Mouse (Mus musculus): Measurements from ENCODE around the gene Slc38a6.

Gene Slc38a6

DNA sequence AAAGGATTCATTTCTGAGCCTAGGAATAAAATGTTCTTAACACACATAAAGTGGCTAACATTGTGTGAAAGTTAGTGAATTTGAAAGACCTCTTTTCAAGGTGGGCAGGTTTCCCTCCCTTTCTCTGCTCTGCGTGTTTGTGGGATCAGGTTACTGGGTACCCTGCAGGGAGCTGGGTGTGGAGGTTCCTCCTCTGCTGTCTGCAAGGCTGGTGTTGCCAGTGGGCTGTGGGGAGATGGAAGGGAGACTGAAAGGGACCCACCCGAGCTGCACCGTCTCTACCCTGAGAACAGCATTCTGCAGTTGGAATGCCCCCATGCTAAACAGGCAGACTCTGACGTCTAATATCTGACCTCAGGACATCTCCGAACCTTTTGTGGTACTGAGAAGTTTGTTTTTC is 70.7 kb downstream of the Slc38a6 start:
- DNase-seq (ENCODE audit: low spot score), result no peak

DNA sequence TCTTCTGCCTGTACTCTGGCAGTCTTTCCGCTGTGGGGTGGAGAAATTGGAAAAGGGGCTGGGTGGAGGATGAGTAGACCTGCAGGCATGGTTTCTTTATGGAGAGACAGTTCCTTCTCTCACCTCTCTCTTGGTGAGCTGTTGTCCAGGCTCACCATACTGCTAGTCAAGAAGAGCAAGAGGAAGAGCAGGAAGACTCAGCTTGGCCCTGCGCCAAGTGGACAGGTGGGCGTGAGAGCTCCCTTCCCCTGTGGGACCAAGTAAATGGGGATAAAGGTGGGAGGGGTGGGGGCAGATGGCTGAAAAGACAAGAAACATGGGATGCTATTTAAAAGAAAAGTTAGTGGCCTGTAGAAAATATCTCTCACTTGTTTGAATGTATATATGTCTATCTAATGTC is 71.2 kb downstream of the Slc38a6 start:
- DNase-seq (ENCODE audit: low spot score), result no peak

DNA sequence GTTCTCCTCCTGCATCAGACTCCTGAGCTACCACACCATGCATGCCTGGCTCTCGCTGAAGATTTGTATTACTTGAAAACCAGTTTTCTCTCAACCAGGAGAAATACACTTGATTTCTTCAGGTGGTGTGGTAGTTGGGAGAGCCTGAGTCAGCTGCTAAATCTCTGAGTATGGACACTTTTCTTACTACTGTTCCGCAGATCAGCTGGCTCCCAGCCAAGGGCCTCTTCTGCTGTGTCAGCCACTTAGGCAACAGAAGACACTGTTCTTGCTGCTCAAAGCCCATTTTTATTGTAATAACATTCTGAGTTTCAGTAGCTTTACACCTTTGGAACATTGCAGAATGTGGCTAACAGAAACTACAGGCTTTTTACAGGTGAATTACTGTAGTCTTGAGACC is 72.1 kb downstream of the Slc38a6 start:
- no peak for DNase-seq (ENCODE audit: low spot score)

DNA sequence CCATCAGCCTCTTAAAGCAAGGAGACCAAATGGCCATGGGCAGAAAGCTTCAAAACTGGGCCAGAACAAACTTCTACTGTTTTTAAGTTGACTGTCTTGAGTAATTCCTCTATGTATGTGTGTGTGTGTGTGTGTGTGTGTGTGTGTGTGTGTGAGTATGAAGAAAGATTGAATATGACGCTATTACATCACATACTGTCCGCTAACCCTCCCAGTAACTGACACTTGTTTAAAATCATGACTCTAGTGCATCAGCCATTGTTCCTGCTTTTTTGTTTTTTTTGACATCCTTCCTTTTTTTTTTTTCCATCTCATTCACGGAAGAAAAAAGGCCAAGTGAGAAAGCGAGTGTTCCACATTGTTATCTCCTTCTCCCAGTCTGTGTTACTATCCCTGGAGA is 72.9 kb downstream of the Slc38a6 start:
- DNase-seq (ENCODE audit: low spot score), result no peak

DNA sequence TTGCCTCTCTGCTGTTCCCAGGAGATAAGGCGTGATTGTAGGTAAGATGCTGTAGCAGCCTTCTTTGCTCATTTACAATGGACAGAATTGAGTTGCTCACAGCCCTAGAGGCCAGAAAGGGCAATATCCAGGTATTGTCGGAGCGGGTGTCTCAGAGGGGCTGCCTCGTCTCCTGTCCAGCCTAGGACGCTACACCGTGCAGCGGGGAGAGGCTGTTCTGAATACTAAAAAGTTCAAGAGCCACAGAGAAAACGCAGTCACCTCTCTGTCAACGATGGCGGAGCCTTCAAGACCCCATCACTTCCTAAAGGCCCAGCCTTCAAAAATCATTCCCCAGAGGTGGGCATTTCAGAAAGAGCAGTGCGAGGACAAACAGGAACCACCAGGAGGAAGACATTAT is 74.6 kb downstream of the Slc38a6 start:
- no peak for DNase-seq (ENCODE audit: low spot score)

DNA sequence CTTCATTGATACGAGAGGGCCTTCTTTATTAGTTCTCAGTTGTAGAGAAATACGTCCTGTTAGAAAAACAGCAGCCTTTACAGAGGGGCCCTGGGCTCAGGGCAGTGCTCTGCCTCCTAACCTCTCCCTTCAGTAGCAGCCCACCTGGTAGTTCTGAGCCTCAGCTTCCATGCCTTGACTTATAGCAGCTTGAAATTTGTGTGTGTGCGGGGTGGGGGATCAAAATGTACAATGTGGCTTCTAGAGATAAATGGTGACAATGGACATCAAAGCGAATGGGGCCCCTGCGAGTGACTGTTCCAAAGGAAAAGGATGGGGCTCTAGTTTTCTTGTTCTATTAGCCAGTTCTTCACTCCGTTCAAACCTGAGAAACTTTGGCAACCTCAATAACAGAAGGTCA is 76.8 kb downstream of the Slc38a6 start:
- DNase-seq (ENCODE audit: low spot score), result no peak

DNA sequence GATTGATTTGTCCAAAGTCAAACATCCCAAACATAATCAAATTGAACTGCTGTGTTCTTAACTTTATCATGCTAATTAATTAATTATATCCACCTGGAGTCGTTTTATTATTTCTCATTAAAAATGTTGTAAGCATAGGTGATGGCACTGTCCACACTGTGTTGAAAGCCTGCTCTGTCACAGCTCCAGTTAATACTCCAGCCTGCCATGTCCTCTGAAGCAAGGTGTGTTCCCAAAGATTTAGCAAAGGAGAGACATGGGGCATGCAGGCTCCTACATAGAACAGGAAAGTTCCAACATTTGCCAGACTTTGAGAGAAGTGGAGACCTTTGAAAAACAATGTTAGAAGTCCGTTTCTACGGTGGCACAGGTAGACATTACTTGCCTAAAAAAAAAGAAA is 77.4 kb downstream of the Slc38a6 start:
- DNase-seq (ENCODE audit: low spot score), result no peak

DNA sequence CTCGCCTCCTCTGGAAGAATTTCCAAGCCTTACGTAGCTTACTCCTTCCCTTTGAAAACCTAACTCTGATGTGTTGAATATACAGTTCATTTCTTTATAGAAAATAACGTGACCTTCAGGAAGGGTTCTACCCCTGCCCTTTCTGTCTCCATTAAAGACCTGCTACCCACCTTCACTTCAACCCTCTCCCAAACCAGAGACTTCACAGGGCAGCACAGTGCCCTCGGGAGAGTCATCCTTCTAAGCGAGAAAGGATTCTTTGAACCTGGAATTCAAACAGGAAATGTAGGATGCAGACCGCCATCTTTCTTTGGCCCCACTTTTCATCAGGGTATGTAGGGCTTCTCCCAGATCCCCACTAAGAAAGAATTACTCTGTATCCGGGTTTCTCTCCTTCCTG is 80.0 kb downstream of the Slc38a6 start:
- no peak for DNase-seq (ENCODE audit: low spot score)

DNA sequence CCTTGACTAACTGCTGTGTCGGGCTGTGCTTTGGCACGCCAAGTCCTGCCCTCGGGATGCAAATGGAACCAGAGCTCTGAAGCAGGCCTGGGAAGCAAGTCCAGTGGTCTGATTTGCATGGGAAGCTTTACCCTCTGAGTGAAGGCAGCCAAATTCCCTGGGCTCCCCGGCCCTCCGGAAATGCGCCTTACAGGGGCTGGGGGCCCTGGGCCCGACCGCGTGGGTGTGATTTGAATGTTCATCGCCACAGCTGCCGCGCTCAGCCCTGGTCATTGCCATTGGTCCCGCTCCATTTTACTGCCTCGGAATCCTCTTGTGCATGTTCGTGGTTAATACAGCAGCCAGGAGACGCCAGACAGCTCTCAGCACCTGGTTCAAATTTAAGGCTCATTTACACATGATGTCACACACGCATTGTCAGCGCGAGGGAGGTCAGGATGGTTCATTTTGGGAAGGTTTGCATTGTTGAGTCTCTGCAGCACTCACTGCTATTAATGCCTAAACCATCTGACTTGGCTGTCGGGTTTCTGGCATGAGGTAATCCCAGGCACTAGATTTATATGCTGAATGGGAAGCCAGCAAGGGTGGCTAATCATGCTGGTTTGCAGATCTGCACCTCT is 81.0 kb downstream of the Slc38a6 start:
- DNase-seq (ENCODE audit: low spot score), result no peak

DNA sequence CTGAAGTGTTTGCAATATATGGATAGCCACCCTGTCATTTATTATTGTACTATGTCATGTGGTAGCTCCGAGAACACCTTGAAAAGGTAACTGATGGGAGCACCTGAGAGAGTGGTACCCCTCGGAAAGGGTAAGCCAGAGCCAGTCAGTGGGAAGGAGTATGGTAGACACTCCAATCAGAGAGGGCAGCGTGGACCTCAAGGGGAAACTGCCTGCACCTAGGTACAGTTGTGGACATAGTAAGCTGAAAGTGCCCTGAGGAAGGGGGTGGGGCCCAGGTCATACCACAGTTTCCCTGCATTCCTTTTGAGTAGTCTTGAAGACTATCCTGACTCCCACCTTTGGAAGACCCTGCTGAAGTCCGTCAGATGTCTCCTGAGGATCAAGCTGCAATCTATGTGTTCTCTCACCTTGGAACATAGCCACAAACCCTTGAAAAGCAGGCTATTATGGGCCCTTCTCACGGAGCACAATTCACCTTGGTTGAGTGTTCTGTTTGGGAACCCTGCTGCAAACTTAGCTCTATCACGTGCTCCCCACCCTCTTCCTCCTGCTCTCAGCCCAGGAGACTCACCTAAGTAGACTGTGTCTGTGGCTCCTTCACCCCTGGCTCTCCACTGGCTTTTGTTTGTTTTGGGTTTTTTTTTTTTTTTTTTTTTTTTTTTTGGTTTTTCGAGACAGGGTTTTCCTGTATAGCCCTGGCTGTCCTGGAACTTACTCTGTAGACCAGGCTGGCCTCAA is 82.5 kb downstream of the Slc38a6 start:
- no peak for DNase-seq (ENCODE audit: low spot score)

DNA sequence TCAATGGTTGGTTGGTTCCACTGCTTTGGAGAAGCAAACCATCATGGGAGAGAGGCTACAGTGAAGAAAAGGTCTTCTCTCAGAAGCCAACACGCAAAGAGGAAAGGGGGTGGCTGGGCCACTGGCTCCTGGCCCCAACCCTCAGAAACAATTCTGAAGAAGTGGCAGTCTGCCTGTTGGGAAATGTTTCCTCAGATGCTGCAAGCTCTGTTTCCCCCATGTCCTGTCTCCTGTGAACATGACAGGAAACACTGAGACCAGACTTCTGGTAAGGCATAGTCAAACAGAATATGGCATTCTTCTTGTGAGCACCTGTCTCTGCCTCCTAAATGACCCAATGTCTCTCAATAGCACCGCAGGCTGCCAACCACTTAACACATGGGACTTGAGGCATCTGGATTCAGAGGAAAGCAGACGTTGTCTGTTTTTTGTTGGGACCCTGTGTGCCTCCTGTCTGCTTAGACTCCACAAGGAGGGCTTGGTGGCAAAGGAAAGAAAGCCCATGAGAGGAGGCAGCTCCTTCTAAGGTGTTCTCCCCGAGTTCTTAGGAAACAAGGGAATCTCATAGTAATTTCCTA is 83.9 kb downstream of the Slc38a6 start:
- no peak for DNase-seq (ENCODE audit: low spot score)

DNA sequence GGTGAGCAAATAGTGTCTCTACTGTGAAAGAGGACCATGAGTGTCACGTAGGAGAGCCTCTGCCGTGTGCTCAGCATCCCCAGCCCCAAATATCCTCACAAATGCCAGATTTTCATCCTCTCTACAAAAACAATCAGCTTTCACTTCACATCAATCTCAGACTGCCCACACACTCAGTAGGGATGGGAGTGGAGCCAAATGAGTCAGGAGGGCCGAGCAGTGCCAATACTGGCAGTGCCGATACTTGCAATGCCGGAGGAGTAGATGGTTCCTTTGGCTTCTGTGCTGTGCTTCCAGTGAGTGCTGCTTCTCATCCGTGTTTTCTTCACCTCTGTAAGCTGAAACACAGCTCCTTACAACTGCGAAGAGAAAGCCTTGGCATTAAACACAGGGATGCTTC is 84.6 kb downstream of the Slc38a6 start:
- no peak for DNase-seq (ENCODE audit: low spot score)

DNA sequence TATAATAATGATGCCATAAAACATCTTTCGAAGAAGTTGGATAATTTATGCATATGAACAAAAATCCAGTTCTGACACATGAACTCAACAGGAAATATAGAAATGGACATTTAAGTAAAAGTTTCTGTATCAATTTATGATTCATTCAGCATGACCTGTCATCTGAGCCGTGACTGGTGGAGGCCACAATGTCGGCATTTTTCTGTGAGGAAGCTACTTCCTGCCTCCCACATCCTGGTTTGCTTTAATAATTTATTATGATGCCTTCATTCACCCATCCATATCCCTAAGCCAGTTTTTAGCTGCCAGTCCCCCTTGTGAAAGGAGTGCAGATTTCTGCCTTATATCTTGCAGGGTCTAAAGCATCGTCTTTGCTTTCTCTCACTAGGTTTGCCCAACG is 91.4 kb downstream of the Slc38a6 start:
- DNase-seq (ENCODE audit: low spot score), result no peak

DNA sequence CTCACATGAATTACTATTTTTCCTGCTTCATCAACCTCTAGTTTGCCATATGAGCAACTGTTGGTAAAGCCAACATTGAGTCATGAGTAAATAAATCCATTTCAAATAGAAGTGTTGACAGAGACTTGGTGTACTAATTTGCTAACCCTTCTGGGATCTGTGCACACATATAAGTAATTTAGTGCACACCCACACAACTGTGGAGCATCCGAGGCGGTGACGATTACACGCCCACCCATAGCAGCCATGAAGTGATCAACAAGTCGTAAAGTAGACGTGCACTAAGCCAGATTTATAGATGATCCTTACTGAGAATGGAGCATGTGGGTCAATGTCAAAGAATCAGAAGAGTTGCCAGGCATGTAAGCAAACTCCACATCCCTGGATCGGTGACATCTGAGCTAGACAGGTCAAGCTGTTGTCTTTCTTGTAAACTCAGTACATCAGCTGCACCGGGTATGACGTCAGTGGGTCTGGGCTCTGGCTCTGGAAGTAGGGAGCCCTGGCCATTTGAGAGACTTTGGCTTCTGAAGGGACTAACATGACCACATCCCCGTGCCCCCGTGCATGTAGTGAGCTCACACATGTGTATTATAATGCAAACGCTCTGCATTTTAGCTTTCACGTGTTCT is 92.3 kb downstream of the Slc38a6 start:
- no peak for DNase-seq (ENCODE audit: low spot score)

DNA sequence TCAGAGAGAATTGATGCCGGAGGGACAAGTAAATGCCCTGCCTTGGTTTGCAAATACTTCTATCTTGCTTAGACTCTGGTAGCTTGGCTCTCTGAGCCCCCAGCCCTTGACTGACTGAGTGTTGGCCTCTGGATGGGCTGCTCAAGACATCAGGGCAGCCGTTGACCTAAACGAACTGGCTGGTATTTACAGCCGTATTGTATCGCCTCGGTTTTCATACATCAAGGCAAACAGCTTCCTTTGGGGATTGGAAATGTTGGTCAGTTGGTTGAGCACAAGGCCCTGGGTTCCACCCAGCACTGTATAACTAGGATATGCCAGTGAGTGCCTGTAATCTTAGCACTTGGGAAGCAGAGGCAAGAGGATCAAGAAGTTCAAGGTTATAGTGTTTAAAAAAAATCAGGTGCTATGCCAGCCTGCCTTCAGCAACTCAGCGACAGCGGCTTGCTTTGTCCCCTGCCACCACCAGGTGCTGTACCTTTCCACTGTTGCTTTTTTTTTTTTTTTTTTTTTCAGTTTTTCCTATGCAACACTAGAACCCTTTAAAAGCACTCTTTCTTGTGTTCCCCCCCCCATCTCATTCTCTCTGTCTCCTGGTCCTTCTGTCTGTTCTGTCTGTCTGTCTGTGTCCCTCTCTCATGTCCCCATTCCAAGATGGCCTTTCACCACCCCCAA is 94.2 kb downstream of the Slc38a6 start:
- no peak for DNase-seq (ENCODE audit: low spot score)

DNA sequence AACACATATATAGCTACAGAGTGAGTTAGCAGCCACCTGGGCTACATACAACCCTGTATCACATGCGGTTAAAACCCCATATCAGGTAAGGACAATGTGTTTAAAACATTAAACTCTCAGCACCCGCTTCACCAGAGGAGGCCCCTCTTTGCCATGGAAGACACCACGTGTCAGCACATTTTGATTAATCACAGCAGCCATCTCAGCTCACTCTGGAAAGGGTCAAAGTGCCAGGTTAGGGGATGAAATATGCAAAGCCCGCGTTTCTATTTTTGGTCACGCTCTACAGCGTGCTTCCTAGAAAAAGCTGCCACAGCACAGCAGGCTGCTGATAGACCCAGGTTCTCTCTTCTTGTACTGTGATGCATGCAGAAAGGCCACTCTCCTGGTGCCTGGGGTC is 94.9 kb downstream of the Slc38a6 start:
- DNase-seq (ENCODE audit: low spot score), result no peak

DNA sequence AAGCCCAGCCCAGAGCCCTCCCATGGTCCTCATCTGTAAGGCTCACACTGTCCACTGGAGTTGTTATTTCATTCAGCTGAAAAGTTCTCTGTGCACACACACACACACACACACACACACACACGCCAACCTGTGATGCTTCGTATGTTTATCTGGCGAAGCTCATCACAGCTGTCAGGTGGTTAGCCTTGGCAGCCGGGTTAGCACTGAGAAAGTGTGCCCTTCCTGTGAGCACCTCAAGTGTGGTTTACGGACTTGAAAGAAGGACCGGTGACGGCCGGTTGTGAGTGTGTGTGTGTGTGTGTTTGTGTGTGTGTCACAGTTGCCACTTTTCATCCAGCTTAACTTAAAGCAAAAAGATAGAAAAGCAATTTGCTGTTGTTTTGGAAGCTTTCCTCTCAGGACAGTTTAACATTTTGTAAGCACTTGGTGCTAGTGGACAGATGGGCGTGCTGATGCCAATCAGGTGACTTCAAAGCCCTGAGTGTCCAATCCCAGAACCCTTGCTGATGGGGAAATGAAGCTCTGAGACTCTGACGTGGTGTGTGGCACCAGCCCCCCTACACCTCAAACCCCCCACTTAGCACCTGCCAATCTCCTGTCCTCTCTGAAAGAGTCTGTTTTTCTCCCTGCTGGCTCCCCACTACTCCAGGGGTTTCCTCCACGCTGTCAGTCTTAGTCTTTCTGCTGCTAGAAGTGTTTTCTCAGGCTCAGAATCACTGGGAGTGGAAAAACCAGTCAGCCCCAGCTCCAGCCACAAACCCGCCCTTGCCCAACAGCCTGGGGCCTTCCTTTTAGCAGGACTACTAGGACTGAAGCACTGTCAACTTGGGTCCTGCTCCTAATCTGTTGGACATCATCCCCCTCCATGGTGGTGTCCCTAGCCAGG is 96.0 kb downstream of the Slc38a6 start:
- no peak for DNase-seq (ENCODE audit: low spot score)

DNA sequence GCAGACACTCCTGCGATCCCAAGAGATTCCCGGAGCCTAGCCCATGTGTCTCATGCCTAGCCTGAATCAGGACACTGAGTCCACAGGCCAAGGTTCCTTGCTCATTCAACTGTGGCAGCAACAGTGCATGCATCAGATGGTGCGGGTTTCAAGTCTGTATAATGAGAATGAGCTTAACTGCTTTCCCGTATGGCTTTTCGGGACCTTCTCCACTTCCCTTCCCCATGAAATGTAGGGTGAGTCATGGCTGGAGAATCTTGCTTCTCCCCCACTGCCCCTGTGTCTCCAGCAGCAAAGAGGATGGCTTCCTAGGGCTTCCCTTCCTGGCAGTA is 96.6 kb downstream of the Slc38a6 start:
- no peak for DNase-seq (ENCODE audit: low spot score)

DNA sequence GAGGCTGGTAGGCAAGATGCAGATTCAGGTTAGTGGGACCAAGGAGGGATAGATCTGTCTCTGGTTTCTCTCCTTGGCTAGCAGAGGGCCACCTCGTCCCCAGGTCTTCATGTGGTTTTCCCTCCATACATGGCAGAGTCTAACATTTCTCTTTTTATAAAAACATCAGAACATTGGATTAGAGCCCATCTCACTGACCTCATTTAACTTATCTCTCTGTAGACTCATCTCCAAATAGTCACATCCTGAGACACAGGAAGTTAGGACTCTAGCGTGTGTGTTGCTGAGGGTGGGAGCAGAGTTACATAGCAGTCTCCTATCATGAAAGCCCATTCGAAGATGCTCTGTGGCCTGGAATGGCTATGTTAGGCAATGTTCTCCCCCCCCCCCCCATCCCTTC is 97.3 kb downstream of the Slc38a6 start:
- no peak for DNase-seq (ENCODE audit: low spot score)

DNA sequence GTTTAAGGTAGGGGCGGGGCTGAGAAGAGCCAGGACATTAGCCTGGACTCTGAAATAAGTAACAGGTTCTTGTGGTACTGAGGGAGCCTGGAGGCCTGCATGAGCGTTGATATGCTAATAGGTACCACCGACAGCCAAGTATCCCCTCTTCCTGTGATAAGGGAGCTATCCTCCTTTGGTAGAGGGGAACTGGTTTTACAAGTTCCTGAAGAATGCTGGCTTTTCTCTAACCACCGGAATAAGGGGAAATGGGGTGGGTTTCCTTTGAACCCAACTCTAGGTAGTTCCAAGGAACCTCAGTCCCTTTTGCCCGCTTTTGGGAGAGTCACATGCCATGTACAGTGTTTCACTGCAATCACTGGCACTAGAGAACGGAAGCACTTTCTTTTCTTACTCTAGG is 98.2 kb downstream of the Slc38a6 start:
- no peak for DNase-seq (ENCODE audit: low spot score)

DNA sequence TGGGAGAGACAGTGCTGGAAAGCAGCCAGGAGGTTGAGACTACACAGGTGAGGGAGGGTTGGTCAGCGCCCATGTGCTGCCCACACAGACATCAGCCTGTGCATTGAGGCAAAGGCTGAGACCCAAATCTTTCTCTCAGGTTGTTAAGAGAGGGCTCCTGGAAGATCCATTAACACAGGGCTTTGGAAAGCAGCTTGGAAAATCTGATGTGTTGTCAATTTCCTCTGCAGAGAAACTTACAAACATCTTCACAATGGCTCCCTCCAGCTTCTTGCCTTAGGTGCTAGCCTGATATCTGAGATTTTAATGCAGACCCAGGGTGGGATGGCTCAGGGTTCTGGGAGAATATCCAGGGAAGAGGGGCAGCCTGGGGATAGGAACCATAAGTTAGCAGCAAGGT is 105.9 kb downstream of the Slc38a6 start:
- no peak for DNase-seq (ENCODE audit: low spot score)

DNA sequence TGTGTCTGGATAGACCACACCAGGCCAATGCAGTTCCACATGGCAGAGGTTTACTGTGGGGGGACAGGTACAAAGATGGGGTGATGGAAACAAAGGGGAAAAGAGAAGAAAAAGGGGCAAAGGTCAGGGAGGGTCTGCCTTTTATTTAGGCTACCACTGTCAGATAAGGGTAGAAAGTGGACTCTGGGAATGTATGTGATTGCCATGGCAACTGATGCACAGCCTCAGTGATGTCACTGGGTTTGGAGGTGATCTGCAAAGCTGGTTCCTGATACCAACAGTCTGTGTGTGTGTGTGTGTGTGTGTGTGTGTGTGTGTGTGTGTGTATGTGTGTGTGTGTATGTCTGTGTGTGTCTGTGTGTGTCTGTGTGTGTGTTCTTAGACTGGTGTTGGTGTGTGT is 106.4 kb downstream of the Slc38a6 start:
- DNase-seq (ENCODE audit: low spot score), result no peak
